Mouse (Mus musculus) heart, postnatal 0 days (tissue): ENCODE data around the gene Gm9918. TPM values are rescaled to one million over a fixed set of nuclear protein-coding genes. Genes with fewer than 3 reads are reported as not detected.

Experiments
- ATAC-seq: fragments of 200-750 bp; cut with Nextera tagmentation; 2 replicates; pipeline ENCODE4 v1.8.0; 2017; ENCODE audit warnings: low read depth, moderate number of reproducible peaks, moderate library complexity; ENCODE audit not compliant: insufficient read depth
- DNase-seq: peaks from one replicate; pipeline ENCODE4 v3.0.0-alpha.2; 2016; ENCODE audit warnings: low spot score
- H3K27ac ChIP-seq: fragments of 300-500 bp; sonication (generic); 2 replicates; pipeline ENCODE4 v1.5.1; 2014; ENCODE audit warnings: low read depth, mild to moderate bottlenecking
- H3K27me3 ChIP-seq: fragments of 300-500 bp; sonication (generic); 2 replicates; pipeline ENCODE4 v1.6.1; 2014; ENCODE audit warnings: low read length, mixed read lengths; ENCODE audit not compliant: control insufficient read depth, insufficient read depth
- H3K36me3 ChIP-seq: fragments of 300-500 bp; sonication (generic); replicated peaks from 2 replicates; pipeline ENCODE4 v1.6.1; 2014; ENCODE audit warnings: low read length, mixed read lengths; ENCODE audit not compliant: control insufficient read depth, insufficient read depth
- H3K4me1 ChIP-seq: fragments of 300-500 bp; sonication (generic); 2 replicates; pipeline ENCODE4 v1.6.1; 2014; ENCODE audit warnings: antibody characterized with exemption; ENCODE audit not compliant: control insufficient read depth, insufficient read depth
- H3K4me2 ChIP-seq: fragments of 300-500 bp; sonication (generic); 2 replicates; pipeline ENCODE4 v1.6.1; 2014; ENCODE audit warnings: low read depth, mild to moderate bottlenecking, low read length, moderate library complexity
- H3K4me3 ChIP-seq: fragments of 300-500 bp; sonication (generic); 2 replicates; pipeline ENCODE4 v1.5.1; 2014; ENCODE audit warnings: low read depth, low read length
- H3K9ac ChIP-seq: fragments of 300-500 bp; sonication (generic); replicated peaks from 2 replicates; pipeline ENCODE4 v1.6.1; 2014; ENCODE audit warnings: low read depth, low read length, mixed read lengths
- H3K9me3 ChIP-seq: fragments of 300-500 bp; sonication (generic); replicated peaks from 2 replicates; pipeline ENCODE4 v1.6.1; 2016; ENCODE audit warnings: low read length; ENCODE audit not compliant: control insufficient read depth
- CTCF ChIP-seq: IDR thresholded peaks from 2 replicates; pipeline ENCODE4 v1.5.1; 2016; ENCODE audit warnings: antibody characterized with exemption, control low read depth, low read depth
- EP300 ChIP-seq: IDR thresholded peaks from 2 replicates; pipeline ENCODE4 v1.6.1; 2016; ENCODE audit warnings: antibody characterized with exemption, low read depth
- WGBS: fragments of 180-500 bp; shearing (Covaris S2); extraction: QIAGEN DNeasy Blood & Tissue Kit; methylation state at CpG from one replicate; pipeline ENCODE4 v1.1.7; 2014; 5-methylcytosine and 5-hydroxymethylcytosine counted together
- polyA plus RNA-seq: library from polyadenylated mRNA; unstranded; fragments of >200 nt; fragmentation: Nextera tagmentation; extraction: Ambion mirVana; gene quantifications from 2 replicates; pipeline ENCODE4 v1.2.1, GENCODE M21; 2015
- total RNA-seq: library from RNA; depleted of rRNA; stranded (reverse); fragments of >200 nt; gene quantifications from 2 replicates; pipeline ENCODE4 v1.2.3, GENCODE M21; 2014; ENCODE audit warnings: low replicate concordance

The Gm9918 gene
- total and polyA plus RNA-seq, 2 experiments from 2014 or later, result not detected

DNA sequence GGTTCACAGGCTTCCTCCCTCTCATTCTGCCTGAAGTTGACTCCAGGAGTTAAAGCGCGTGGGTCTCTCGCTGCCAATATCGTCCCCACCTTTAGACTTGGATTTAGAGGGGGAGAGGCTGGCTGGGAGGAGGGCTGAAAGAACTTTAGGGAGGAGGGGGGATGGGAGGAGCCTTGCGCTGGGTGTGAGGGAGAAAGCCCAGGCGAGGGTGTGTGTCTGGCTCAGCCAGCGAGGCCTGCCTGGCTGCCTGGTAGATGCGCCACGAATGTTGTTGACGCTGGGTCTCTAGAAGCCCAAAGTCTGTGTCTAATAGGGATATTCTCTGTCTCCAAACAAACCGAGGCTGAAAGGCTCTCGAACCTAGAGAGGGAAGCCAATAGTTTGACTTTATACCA lies 12.3 kb upstream of the Gm9918 start:
- H3K4me1 ChIP-seq, result peaks cover 6% of the 10 kb centered on the region; the same call in 1 of the 2 replicates
- peak overlapping the region; percentile 35; the same call in 1 of the 2 replicates for H3K27ac ChIP-seq
- 15% methylated on average over 12 of the region's 12 CpGs for WGBS
- H3K9me3 ChIP-seq, result no peaks in the 10 kb centered on the region
- TF ChIP-seq EP300 (no peak), CTCF (no peak)
- no peak for ATAC-seq
- H3K4me2 ChIP-seq, result peak overlapping the region; percentile 96
- H3K27me3 ChIP-seq, result peaks cover 65% of the 10 kb centered on the region
- peak overlapping the region; percentile 65 for H3K4me3 ChIP-seq
- no peak overlapping the region for H3K9ac ChIP-seq
- H3K36me3 ChIP-seq, result no peaks in the 10 kb centered on the region
- DNase-seq, result no peak

- no peak overlapping the region for H3K4me2 ChIP-seq
- H3K9ac ChIP-seq, result no peak overlapping the region; the same call in 1 of the 2 replicates
- H3K9me3 ChIP-seq, result no peaks in the 10 kb centered on the region
- DNase-seq (no peak), ATAC-seq (no peak)
- TF ChIP-seq CTCF, result no peak
- no peak for TF ChIP-seq EP300
- no peak overlapping the region for H3K4me3 ChIP-seq
- peaks cover 6% of the 10 kb centered on the region; the same call in 1 of the 2 replicates for H3K4me1 ChIP-seq
- 26% methylated on average over 11 of the region's 11 CpGs for WGBS
- peaks cover 65% of the 10 kb centered on the region for H3K27me3 ChIP-seq
- peak overlapping the region; percentile 17; the same call in 1 of the 2 replicates for H3K27ac ChIP-seq
- no peaks in the 10 kb centered on the region for H3K36me3 ChIP-seq
Observed at GRCm38 (mm10) chr15:102258581-102259253, 11.6 kb upstream of the Gm9918 start.

DNA sequence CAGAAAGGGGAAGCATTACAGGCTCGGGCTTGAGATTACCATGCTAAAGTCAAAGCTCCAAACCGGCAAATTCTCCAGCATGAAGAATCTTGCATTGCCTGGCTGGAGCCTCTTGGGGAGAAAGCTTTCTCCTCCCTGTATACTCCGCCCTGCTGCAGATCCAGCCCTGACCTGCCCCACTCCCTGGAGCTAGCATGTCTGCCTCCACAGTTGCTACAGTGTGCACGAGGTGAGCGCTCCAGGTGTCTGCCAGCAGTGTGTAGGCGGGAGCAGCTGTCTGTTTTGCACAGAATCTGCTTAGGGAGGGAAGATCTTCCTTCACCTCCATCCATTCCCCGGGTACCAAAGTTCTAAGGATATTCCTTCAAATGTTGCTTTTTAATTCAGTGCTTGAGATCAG lies 7.8 kb upstream of the Gm9918 start:
- TF ChIP-seq EP300 (no peak), CTCF (no peak)
- Histone ChIP-seq H3K4me3 (no peak overlapping the region), H3K9ac (no peak overlapping the region), H3K4me1 (peaks cover 6% of the 10 kb centered on the region; the same call in 1 of the 2 replicates), H3K27me3 (peaks cover 31% of the 10 kb centered on the region), H3K27ac (no peak overlapping the region), H3K4me2 (no peak overlapping the region), H3K36me3 (no peaks in the 10 kb centered on the region), H3K9me3 (no peaks in the 10 kb centered on the region)
- WGBS, result 46% methylated on average over 7 of the region's 7 CpGs
- DNase-seq (no peak), ATAC-seq (no peak)

GRCm38 (mm10) chr15:102263037-102263436 lies 7.3 kb upstream of the Gm9918 start:
- 62% methylated on average over 2 of the region's 2 CpGs for WGBS
- H3K4me3 ChIP-seq, result no peak overlapping the region
- DNase-seq (no peak), ATAC-seq (no peak)
- peaks cover 1% of the 10 kb centered on the region; the same call in 1 of the 2 replicates for H3K4me1 ChIP-seq
- no peak overlapping the region for H3K4me2 ChIP-seq
- H3K36me3 ChIP-seq, result no peaks in the 10 kb centered on the region
- H3K27me3 ChIP-seq, result peaks cover 26% of the 10 kb centered on the region
- H3K9ac ChIP-seq, result no peak overlapping the region
- no peaks in the 10 kb centered on the region for H3K9me3 ChIP-seq
- TF ChIP-seq EP300, result no peak
- no peak for TF ChIP-seq CTCF
- H3K27ac ChIP-seq, result no peak overlapping the region

GRCm38 (mm10) chr15:102265548-102265947 lies 4.8 kb upstream of the Gm9918 start:
- DNase-seq (no peak), ATAC-seq (no peak)
- TF ChIP-seq EP300, result no peak
- no peak for TF ChIP-seq CTCF
- no peak overlapping the region for H3K4me3 ChIP-seq
- H3K36me3 ChIP-seq, result no peaks in the 10 kb centered on the region
- H3K9me3 ChIP-seq, result no peaks in the 10 kb centered on the region
- H3K9ac ChIP-seq, result no peak overlapping the region
- H3K4me1 ChIP-seq, result no peaks in the 10 kb centered on the region
- 81% methylated on average over 5 of the region's 5 CpGs for WGBS
- no peak overlapping the region for H3K4me2 ChIP-seq
- H3K27ac ChIP-seq, result no peak overlapping the region
- peaks cover 20% of the 10 kb centered on the region for H3K27me3 ChIP-seq

- ATAC-seq, result no peak
- Histone ChIP-seq H3K9ac (no peak overlapping the region), H3K27ac (no peak overlapping the region), H3K4me1 (no peaks in the 10 kb centered on the region), H3K9me3 (no peaks in the 10 kb centered on the region), H3K36me3 (no peaks in the 10 kb centered on the region), H3K4me2 (no peak overlapping the region), H3K27me3 (peaks cover 12% of the 10 kb centered on the region), H3K4me3 (no peak overlapping the region)
- WGBS, result 26% methylated on average over 3 of the region's 3 CpGs
- no peak for TF ChIP-seq EP300
- TF ChIP-seq CTCF, result no peak
- no peak for DNase-seq
Observed at GRCm38 (mm10) chr15:102271441-102271840, 1.1 kb downstream of the Gm9918 start.
